Mouse (Mus musculus) heart, adult 2 months (tissue): Measurements from ENCODE around the gene Atg10. TPM values are rescaled to one million over a fixed set of nuclear protein-coding genes. Genes with fewer than 3 reads are reported as not detected.
A peak's percentile ranks its signal among the peaks of the same experiment; 100 is the strongest.
"Not testable (repeated sequence)": the region's sequence is repeated elsewhere in the genome, so short reads cannot be mapped to it uniquely, and the experiment has no call there.

Experiments used
- DNase-seq, 2 experiments: peaks; one replicate each; pipeline ENCODE4 v3.0.0; 2021
- H3K27ac ChIP-seq: fragments of 200-600 bp; 2 replicates; pipeline ENCODE4 v1.8.1; 2022
- H3K27me3 ChIP-seq: fragments of 200-500 bp; 2 replicates; pipeline ENCODE4 v1.6.1; 2012; ENCODE audit warnings: mild to moderate bottlenecking, low read length, inconsistent platforms, mixed read lengths; ENCODE audit not compliant: control insufficient read depth, insufficient read depth
- H3K36me3 ChIP-seq: fragments of 200-500 bp; 2 replicates; pipeline ENCODE4 v1.6.1; 2012; ENCODE audit warnings: low read length, inconsistent platforms; ENCODE audit not compliant: control insufficient read depth, insufficient read depth
- H3K4me1 ChIP-seq: fragments of 200-500 bp; 2 replicates; pipeline ENCODE4 v1.6.1; 2011; ENCODE audit warnings: low read length; ENCODE audit not compliant: control insufficient read depth, insufficient read depth
- H3K4me3 ChIP-seq: fragments of 200-600 bp; 2 replicates; pipeline ENCODE4 v1.8.1; 2022
- H3K79me2 ChIP-seq: fragments of 200-500 bp; replicated peaks from 2 replicates; pipeline ENCODE4 v1.6.1; 2012; ENCODE audit warnings: mild to moderate bottlenecking, inconsistent platforms, low read length, moderate library complexity, mixed read lengths; ENCODE audit not compliant: control insufficient read depth, insufficient read depth
- H3K9ac ChIP-seq: fragments of 200-500 bp; 2 replicates; pipeline ENCODE4 v1.6.1; 2012; ENCODE audit warnings: low read depth, mild to moderate bottlenecking, control low read depth, inconsistent platforms, low read length, mixed read lengths
- CTCF ChIP-seq: fragments of 200-600 bp; IDR thresholded peaks from 2 replicates; pipeline ENCODE4 v1.8.1; 2022; ENCODE audit warnings: antibody characterized with exemption, mild to moderate bottlenecking, moderate library complexity
- EP300 ChIP-seq: fragments of 200-500 bp; IDR thresholded peaks from 2 replicates; pipeline ENCODE4 v1.6.1; 2011; ENCODE audit warnings: low read depth, low read length, control low read depth; ENCODE audit not compliant: insufficient read depth
- POLR2A ChIP-seq: fragments of 200-500 bp; IDR thresholded peaks from 2 replicates; pipeline ENCODE4 v1.6.1; 2011; ENCODE audit warnings: mild to moderate bottlenecking, low read depth, low read length, control low read depth; ENCODE audit not compliant: insufficient read depth
- WGBS: fragments of 180-500 bp; shearing (Covaris S2); methylation state at CpG from one replicate; pipeline ENCODE4 v1.1.7; 2018; 5-methylcytosine and 5-hydroxymethylcytosine counted together
- intact Hi-C: fragments of 180-260 bp; cut with DNase I; formaldehyde crosslinking; loops from one replicate; pipeline ENCODE4 v1.15.1; 2025
- polyA plus RNA-seq: library from polyadenylated mRNA; depleted of rRNA; stranded (reverse); fragments of >200 nt; gene quantifications from 2 replicates; pipeline ENCODE4 v1.2.3, GENCODE M21; 2012
- total RNA-seq, 2 experiments: library from RNA; stranded (reverse); gene quantifications; 2 replicates each; pipeline ENCODE4 v1.2.3; 2021

Atg10 gene
- total and polyA plus RNA-seq, 3 experiments = 5.9 to 27.1 (median 25.1) TPM

- no peak overlapping the region for H3K27ac ChIP-seq
- no peaks in the 10 kb centered on the region for H3K79me2 ChIP-seq
- H3K27me3 ChIP-seq = no peaks in the 10 kb centered on the region
- WGBS = 76% methylated on average over 3 of the region's 3 CpGs
- peaks cover 1% of the 10 kb centered on the region; the same call in 1 of the 2 replicates for H3K4me1 ChIP-seq
- H3K9ac ChIP-seq = no peak overlapping the region
- TF ChIP-seq EP300 (no peak), CTCF (no peak), POLR2A (no peak)
- no peak overlapping the region for H3K4me3 ChIP-seq
- H3K36me3 ChIP-seq = no peaks in the 10 kb centered on the region
- intact Hi-C loops = no loop called here
- DNase-seq = peak in 1 of 2 experiments; percentile 28
These were observed 290.5 kb downstream of the Atg10 start for GRCm38 (mm10) chr13:90933256-90933655.

- intact Hi-C loops = loop anchor here (1.0 to 5.0 kb wide), 2 partner anchors 532 to 706 kb away; partner anchors contain the start of gene Ssbp2
- peak; percentile 87 for TF ChIP-seq CTCF
- no peak for TF ChIP-seq POLR2A
- H3K9ac ChIP-seq = no peak overlapping the region
- H3K79me2 ChIP-seq = no peaks in the 10 kb centered on the region
- WGBS = 19% methylated on average over 5 of the region's 5 CpGs
- peaks cover 5% of the 10 kb centered on the region; the same call in 1 of the 2 replicates for H3K36me3 ChIP-seq
- H3K4me1 ChIP-seq = peaks cover 1% of the 10 kb centered on the region; the same call in 1 of the 2 replicates
- DNase-seq = peak; percentile 51 to 65
- no peaks in the 10 kb centered on the region for H3K27me3 ChIP-seq
- H3K4me3 ChIP-seq = no peak overlapping the region
- no peak overlapping the region for H3K27ac ChIP-seq
These were observed 293.9 kb downstream of the Atg10 start for GRCm38 (mm10) chr13:90929847-90930246.

GRCm38 (mm10) chr13:90928266-90928665, 295.5 kb downstream of the Atg10 start:
- 83% methylated on average over 10 of the region's 10 CpGs for WGBS
- H3K79me2 ChIP-seq, DNase-seq, H3K4me3 ChIP-seq, H3K36me3 ChIP-seq, H3K27me3 ChIP-seq, H3K4me1 ChIP-seq, H3K9ac ChIP-seq, H3K27ac ChIP-seq: not testable (repeated sequence)
- intact Hi-C loops = loop anchor here (5.0 kb wide), 1 partner anchor 534 kb away; the partner anchor contains the start of gene Ssbp2

- Histone ChIP-seq H3K27me3 (no peaks in the 10 kb centered on the region), H3K27ac (no peak overlapping the region), H3K79me2 (no peaks in the 10 kb centered on the region), H3K4me3 (no peak overlapping the region), H3K4me1 (peaks cover 1% of the 10 kb centered on the region; the same call in 1 of the 2 replicates), H3K9ac (no peak overlapping the region), H3K36me3 (peaks cover 7% of the 10 kb centered on the region; the same call in 1 of the 2 replicates)
- no peak for DNase-seq
- TF ChIP-seq CTCF = no peak
- TF ChIP-seq POLR2A = no peak
- no peak for TF ChIP-seq EP300
- 60% methylated on average over 5 of the region's 5 CpGs for WGBS
- intact Hi-C loops = loop anchor here (5.0 kb wide), 1 partner anchor 535 kb away; the partner anchor contains the start of gene Ssbp2
These were observed 296.7 kb downstream of the Atg10 start for GRCm38 (mm10) chr13:90926938-90927633.

- H3K4me1 ChIP-seq = peaks cover 1% of the 10 kb centered on the region; the same call in 1 of the 2 replicates
- no peak overlapping the region for H3K4me3 ChIP-seq
- intact Hi-C loops = loop anchor here (5.0 kb wide), 1 partner anchor 536 kb away; the partner anchor contains the start of gene Ssbp2
- 71% methylated on average over 7 of the region's 7 CpGs for WGBS
- no peaks in the 10 kb centered on the region for H3K79me2 ChIP-seq
- H3K27ac ChIP-seq = no peak overlapping the region
- TF ChIP-seq POLR2A (no peak), CTCF (no peak), EP300 (no peak)
- DNase-seq = no peak
- H3K36me3 ChIP-seq = peaks cover 7% of the 10 kb centered on the region; the same call in 1 of the 2 replicates
- no peaks in the 10 kb centered on the region for H3K27me3 ChIP-seq
- H3K9ac ChIP-seq = no peak overlapping the region
These were observed 297.5 kb downstream of the Atg10 start for GRCm38 (mm10) chr13:90926125-90926765.

GRCm38 (mm10) chr13:90925191-90925590, 298.6 kb downstream of the Atg10 start:
- H3K9ac ChIP-seq = no peak overlapping the region
- TF ChIP-seq EP300 (no peak), POLR2A (no peak)
- H3K36me3 ChIP-seq = peaks cover 7% of the 10 kb centered on the region; the same call in 1 of the 2 replicates
- no peak overlapping the region for H3K4me3 ChIP-seq
- H3K4me1 ChIP-seq = peaks cover 1% of the 10 kb centered on the region; the same call in 1 of the 2 replicates
- H3K27me3 ChIP-seq = no peaks in the 10 kb centered on the region
- H3K79me2 ChIP-seq = no peaks in the 10 kb centered on the region
- WGBS = 87% methylated on average over 5 of the region's 5 CpGs
- H3K27ac ChIP-seq = no peak overlapping the region
- intact Hi-C loops = loop anchor here (5.0 kb wide), 1 partner anchor 537 kb away; the partner anchor contains the start of gene Ssbp2
- DNase-seq = no peak
